Mouse (Mus musculus) cerebellum, adult 9-10 months (tissue): ENCODE results near the gene Flnc.

Source experiments
- DNase-seq: peaks from one replicate; pipeline ENCODE4 v3.0.0; 2022

The Flnc gene

GRCm38 (mm10) chr6:29485951-29486350, 52.9 kb downstream of the Flnc start:
- DNase-seq, result no peak

GRCm38 (mm10) chr6:29494101-29494500, 61.0 kb downstream of the Flnc start:
- no peak for DNase-seq

GRCm38 (mm10) chr6:29496270-29496669, 63.2 kb downstream of the Flnc start:
- DNase-seq, result no peak

- DNase-seq, result no peak
These were observed 64.7 kb downstream of the Flnc start for GRCm38 (mm10) chr6:29497791-29498190.

GRCm38 (mm10) chr6:29500177-29500576, 67.1 kb downstream of the Flnc start:
- no peak for DNase-seq

- no peak for DNase-seq
These were observed 67.8 kb downstream of the Flnc start for GRCm38 (mm10) chr6:29500810-29501209.

- DNase-seq, result peak; percentile 9
These were observed 68.5 kb downstream of the Flnc start for GRCm38 (mm10) chr6:29501599-29501998.

GRCm38 (mm10) chr6:29505493-29505892, 72.4 kb downstream of the Flnc start:
- no peak for DNase-seq

GRCm38 (mm10) chr6:29506834-29507233, 73.8 kb downstream of the Flnc start:
- DNase-seq, result no peak

- no peak for DNase-seq
These were observed 74.6 kb downstream of the Flnc start, which contains the start of gene Kcp for GRCm38 (mm10) chr6:29507447-29508309. TSS of gene Kcp (minus strand) at chr6:29507952.

- DNase-seq, result no peak
These were observed 76.0 kb downstream of the Flnc start for GRCm38 (mm10) chr6:29509086-29509485.
